Mouse (Mus musculus): ENCODE data around the gene Muc3. TPM values are rescaled to one million over a fixed set of nuclear protein-coding genes. Genes with fewer than 3 reads are reported as not detected.

The Muc3 gene
- polyA plus RNA-seq, 1 experiment from 2014 or later, result not detected

DNA sequence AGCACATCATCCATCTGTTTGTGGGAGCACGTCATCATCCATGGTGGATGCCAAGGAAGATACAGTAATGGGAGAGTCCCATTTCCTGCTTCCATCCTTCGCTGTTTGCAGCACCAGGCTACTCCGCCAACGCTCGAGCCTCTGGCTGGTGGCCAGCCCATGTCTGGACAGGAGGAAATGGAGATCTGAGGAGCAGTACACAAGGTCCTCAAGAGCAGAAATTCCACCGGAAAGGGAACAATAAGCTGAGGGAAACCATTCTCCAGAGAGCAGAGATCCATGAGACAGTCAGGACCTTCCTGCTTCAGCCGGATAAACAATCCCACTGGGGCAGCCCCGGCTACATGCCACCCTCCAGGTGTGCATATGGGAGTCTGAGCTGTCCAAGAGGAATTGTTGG is 61.7 kb downstream of the Muc3 start:
- H3K4me2 ChIP-seq (replicated peaks), result no peak overlapping the region
- no peak overlapping the region for H3K9ac ChIP-seq
- 0 out of 2 replicates have a peak, but pooled peaks cover 5% of the 10 kb centered on the region for H3K4me1 ChIP-seq
- ATAC-seq (ENCODE audit: insufficient number of reproducible peaks, insufficient read depth, low FRiP score, low TSS enrichment), result no peak
- WGBS, result 86% methylated on average over 8 of the region's 8 CpGs
- H3K4me3 ChIP-seq, result no peak overlapping the region
- no peaks in the 10 kb centered on the region for H3K9me3 ChIP-seq
- no peaks in the 10 kb centered on the region for H3K27me3 ChIP-seq
- H3K36me3 ChIP-seq, result no peaks in the 10 kb centered on the region
- no peak overlapping the region for H3K27ac ChIP-seq

DNA sequence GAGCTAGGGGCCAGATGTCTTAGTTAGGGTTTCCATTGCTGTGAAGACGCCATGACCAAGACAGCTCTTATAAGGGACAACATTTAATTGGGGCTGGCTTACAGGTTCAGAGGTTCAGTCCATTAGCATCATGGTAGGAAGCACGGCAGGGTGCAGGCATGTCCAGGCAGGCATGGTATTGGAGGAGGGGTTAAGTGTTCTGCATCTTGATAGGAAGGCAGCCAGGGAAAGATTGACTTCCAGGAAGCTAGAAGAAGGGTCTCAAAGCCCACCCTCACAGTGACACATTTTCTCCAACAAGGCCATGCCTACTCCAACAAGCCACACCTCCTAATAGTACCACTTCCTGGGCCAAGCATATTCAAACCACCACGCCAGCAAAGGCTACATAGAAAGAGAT is 63.4 kb downstream of the Muc3 start:
- Histone ChIP-seq H3K27ac (no peak overlapping the region), H3K4me3 (no peak overlapping the region), H3K4me1 (no peaks in the 10 kb centered on the region), H3K27me3 (no peaks in the 10 kb centered on the region), H3K9ac (no peak overlapping the region), H3K36me3 (no peaks in the 10 kb centered on the region), H3K9me3 (no peaks in the 10 kb centered on the region), H3K4me2 (replicated peaks) (no peak overlapping the region)
- 75% methylated on average over 3 of the region's 3 CpGs for WGBS
- no peak for ATAC-seq (ENCODE audit: insufficient number of reproducible peaks, insufficient read depth, low FRiP score, low TSS enrichment)

DNA sequence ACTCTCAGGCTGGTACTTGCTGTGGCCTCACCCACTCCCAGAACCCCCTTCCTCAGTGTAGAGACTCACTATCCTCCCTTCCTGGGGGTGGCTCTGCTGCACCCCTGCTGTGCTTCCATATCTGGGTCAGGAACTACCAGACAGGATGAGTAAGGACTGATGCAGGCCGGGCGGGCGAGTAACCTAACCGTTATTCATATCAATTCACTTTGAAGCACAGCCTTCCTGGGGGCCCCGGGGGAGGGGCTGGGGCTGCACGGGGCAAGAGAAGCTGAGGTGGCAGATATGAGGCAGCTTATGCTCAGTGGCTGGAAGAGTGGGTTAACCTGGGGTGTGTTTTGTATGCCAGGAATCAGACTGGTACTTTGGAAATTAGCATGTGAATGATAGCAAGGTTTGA is 64.1 kb downstream of the Muc3 start:
- ATAC-seq (ENCODE audit: insufficient number of reproducible peaks, insufficient read depth, low FRiP score, low TSS enrichment), result no peak
- Histone ChIP-seq H3K4me2 (replicated peaks) (no peak overlapping the region), H3K9ac (no peak overlapping the region), H3K27ac (no peak overlapping the region), H3K27me3 (no peaks in the 10 kb centered on the region), H3K9me3 (no peaks in the 10 kb centered on the region), H3K4me3 (no peak overlapping the region), H3K4me1 (no peaks in the 10 kb centered on the region), H3K36me3 (no peaks in the 10 kb centered on the region)
- WGBS, result 84% methylated on average over 6 of the region's 6 CpGs

Other genes starting within 250 kb of the Muc3 start
- 67.9 and 70.2 TPM in 2 replicates for gene Ift22, start 241.2 kb downstream of the Muc3 start, polyA plus RNA-seq (2016; fragmentation: Nextera tagmentation; extraction: Ambion mirVana)
- gene Fis1, start 196.0 kb downstream of the Muc3 start, polyA plus RNA-seq (2016; fragmentation: Nextera tagmentation; extraction: Ambion mirVana), result 286 and 305 TPM in 2 replicates
- gene Cldn15, start 182.7 kb downstream of the Muc3 start, polyA plus RNA-seq (2016; fragmentation: Nextera tagmentation; extraction: Ambion mirVana), result 0.17 TPM in 1 of 2 replicates, not detected in the other
- 41.5 and 51.4 TPM in 2 replicates for gene Plod3, start 162.3 kb downstream of the Muc3 start, polyA plus RNA-seq (2016; fragmentation: Nextera tagmentation; extraction: Ambion mirVana)
- 115 and 128 TPM in 2 replicates for gene Znhit1, start 161.3 kb downstream of the Muc3 start, polyA plus RNA-seq (2016; fragmentation: Nextera tagmentation; extraction: Ambion mirVana)
- 1.2 and 2.5 TPM in 2 replicates for gene Vgf, start 122.9 kb downstream of the Muc3 start, polyA plus RNA-seq (2016; fragmentation: Nextera tagmentation; extraction: Ambion mirVana)
- 173 and 175 TPM in 2 replicates for gene Ap1s1, start 103.2 kb downstream of the Muc3 start, polyA plus RNA-seq (2016; fragmentation: Nextera tagmentation; extraction: Ambion mirVana)
- 0.25 and 0.36 TPM in 2 replicates for gene Serpine1, start 77.1 kb downstream of the Muc3 start, polyA plus RNA-seq (2016; fragmentation: Nextera tagmentation; extraction: Ambion mirVana)
- gene Trim56, start 33.1 kb downstream of the Muc3 start, polyA plus RNA-seq (2016; fragmentation: Nextera tagmentation; extraction: Ambion mirVana), result 6.6 and 6.8 TPM in 2 replicates
- 0.08 TPM in 1 of 2 replicates, not detected in the other for gene Muc3a, start 63.1 kb upstream of the Muc3 start, polyA plus RNA-seq (2016; fragmentation: Nextera tagmentation; extraction: Ambion mirVana)
- gene Ache, start 138.2 kb upstream of the Muc3 start, polyA plus RNA-seq (2016; fragmentation: Nextera tagmentation; extraction: Ambion mirVana), result 7.1 and 8.2 TPM in 2 replicates
- 6.7 and 8.2 TPM in 2 replicates for gene Ufsp1, start 145.3 kb upstream of the Muc3 start, polyA plus RNA-seq (2016; fragmentation: Nextera tagmentation; extraction: Ambion mirVana)
- 171 and 177 TPM in 2 replicates for gene Srrt, start 158.4 kb upstream of the Muc3 start, polyA plus RNA-seq (2016; fragmentation: Nextera tagmentation; extraction: Ambion mirVana)
- 87.1 and 93.4 TPM in 2 replicates for gene Trip6, start 165.1 kb upstream of the Muc3 start, polyA plus RNA-seq (2016; fragmentation: Nextera tagmentation; extraction: Ambion mirVana)
- gene Slc12a9, start 184.3 kb upstream of the Muc3 start, polyA plus RNA-seq (2016; fragmentation: Nextera tagmentation; extraction: Ambion mirVana), result 16.0 and 18.8 TPM in 2 replicates
- 87.3 and 91.6 TPM in 2 replicates for gene Ephb4, start 200.8 kb upstream of the Muc3 start, polyA plus RNA-seq (2016; fragmentation: Nextera tagmentation; extraction: Ambion mirVana)